Mouse (Mus musculus): ENCODE measurements around the gene Csrp1.

The Csrp1 gene

DNA sequence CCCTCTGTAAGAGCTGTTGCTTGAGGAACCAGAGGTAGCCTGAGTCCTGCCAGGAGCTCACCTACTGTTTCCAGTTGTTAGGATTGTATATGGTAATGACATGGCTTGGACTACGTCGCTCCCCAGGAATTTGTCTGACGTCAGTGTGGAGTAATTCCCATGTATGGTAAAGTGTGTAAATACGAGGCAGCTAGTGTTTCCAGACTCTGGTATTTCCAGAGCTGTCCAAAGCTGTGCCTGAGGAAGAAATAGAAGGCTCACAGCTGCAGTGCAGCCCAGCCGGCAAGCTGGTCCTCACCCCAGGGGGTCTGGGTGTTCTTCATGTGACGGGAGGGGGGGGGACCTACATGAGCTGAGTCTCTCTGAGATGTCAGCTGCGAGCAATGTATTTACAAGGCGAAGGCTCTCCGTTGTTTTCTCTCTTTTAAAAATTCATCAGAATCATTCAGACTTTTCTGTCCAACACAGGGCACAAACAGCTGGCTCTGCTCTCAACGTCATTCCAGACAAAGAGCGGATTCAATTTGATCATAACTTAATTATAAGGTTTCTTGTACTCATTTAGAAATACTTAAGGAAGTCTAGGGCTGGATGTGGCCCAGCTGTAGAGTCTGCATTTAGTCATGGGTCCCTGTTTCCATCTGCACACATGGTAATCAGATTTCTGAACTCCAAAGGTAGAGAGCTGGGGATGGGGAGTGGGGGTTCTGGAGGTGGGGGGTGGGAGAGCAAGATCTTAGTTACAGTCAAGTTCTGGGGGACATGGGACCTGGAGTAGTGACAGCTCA is 12.2 kb downstream of the Csrp1 start:
- peak; percentile 40 for DNase-seq (ENCODE audit: low spot score)

DNA sequence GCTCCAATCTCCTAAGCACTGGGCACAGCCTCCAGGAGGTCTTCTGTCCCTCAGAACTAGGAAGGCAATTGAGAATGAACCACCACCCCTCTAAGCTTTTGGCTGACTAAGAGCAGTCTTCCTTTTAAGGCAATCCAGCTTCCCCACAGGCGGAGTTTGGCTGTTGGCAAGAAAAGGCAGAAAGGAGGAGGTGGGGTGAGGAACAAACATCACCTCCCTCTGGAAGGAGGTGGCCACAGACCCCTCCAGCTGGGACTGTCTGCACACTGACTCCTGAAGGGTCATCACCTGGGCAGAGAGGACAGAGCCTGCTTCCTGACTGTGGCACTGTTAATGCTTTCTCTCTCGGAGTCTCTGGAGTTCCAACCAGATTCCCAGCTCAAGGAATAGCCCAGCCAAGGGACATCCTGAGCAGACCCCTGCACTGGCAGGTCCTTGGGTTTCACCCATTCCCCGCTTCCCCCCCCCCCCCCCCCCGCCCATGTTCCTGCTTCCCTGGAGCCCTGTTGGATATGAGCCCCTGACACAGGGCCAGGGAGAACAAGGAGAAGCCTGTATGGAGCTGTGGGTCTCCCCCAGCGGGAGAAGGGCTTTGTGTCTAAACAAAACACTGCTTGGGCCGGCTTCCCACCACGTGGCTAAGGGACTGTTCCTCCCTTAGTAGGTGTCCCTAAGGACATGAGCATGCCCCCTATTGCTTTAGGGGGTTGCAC is 14.5 kb downstream of the Csrp1 start:
- DNase-seq (ENCODE audit: low spot score) = no peak

DNA sequence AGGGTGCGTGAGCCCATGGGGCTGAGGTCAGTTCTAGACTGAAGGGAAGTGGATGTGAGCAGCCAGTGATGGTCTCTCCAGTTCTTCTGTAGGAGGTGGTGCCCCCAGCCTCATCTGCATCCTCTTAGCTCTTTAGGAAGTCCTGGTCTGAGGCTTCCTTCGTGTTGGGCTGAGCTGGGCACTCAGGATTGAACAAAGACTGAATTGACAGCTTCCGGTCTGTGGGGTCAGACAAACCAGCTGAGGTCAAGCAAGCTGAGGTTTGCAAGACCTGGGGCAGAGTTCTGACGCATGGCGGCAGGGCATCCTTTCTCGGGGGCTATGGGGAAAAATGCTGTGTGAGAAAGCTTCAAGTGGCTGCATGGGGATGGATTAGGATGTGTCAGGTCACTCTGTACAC is 15.6 kb downstream of the Csrp1 start:
- DNase-seq (ENCODE audit: low spot score) = no peak

DNA sequence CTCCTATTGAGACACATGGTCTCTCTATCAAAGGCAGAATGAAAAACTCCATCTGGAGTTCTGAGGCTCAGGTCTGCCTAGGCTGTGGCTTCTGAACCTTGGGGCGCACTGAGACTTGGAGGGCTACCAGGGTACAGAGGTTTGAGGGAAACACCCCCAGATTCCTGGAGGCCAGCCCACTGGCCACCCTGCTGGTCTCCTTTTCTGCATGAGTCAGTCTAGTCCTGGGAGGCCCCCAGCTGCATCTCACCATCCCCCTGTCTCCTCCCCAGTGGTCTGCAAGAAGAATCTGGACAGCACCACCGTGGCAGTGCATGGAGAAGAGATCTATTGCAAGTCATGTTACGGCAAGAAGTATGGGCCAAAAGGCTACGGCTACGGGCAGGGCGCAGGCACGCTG is 25.1 kb downstream of the Csrp1 start:
- DNase-seq (ENCODE audit: low spot score) = no peak

DNA sequence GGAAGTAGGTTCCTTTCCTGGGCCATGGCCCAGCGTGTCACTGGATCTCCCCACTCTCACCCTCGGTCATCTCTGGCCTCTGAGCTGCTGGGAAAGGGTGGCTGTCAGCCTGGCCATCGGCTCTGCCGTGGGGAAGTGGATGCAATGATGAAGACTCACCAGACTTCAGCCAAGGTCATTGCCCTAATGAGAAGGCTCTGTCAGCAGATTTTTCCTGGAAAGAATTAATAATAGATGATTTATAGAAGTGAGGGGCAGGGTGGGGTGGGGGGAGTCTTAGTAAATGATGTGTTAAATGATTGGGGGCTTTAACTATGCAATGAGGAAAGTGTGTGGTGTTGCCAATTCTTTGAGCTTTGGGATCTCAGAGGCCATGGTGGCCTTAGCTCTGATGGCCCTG is 26.4 kb downstream of the Csrp1 start:
- no peak for DNase-seq (ENCODE audit: low spot score)

- peak; percentile 96 for DNase-seq (ENCODE audit: low spot score)
Measured at GRCm38 (mm10) chr1:135752737-135753348, 33.0 kb downstream of the Csrp1 start.

DNA sequence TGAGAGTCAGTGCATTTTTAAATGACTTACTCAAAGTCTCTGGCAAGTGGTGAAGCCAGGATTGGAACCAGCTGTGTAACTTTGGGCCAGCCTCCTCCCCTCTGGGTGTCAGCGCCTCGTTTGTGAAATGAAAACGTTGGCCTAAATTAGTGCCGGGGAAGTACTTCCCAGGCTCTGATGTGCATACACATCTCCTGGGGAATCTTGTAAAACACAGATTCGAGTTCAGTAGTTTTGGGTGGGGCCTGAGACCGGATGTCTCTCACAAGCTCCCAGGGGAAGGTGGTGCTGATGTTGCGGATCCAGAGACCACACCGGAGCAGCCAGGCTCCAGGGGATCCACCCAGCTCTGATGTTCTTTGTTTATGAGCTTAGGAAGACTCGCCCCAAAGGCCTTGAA is 35.4 kb downstream of the Csrp1 start:
- no peak for DNase-seq (ENCODE audit: low spot score)

GRCm38 (mm10) chr1:135755913-135756312 is 36.1 kb downstream of the Csrp1 start:
- DNase-seq (ENCODE audit: low spot score) = no peak

DNA sequence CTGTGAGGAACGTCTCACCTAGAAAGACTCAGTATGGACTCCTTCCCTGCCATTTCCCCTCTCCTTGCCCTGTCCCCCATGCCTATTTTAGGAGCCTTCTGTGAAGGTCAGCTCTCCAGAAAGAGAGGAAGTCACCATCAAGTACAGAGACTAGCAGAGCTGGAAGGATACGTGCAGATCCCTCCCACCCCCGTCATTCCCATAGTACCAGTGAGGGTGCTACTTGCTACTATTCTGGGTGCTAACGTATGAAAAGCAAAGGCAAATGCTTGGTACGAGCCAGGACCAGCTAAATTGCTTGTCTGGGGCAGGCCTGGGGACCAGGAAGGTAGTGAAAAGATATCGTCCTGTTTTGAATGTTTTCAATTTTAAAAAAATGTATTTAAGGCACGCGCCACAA is 37.4 kb downstream of the Csrp1 start:
- DNase-seq (ENCODE audit: low spot score) = no peak

GRCm38 (mm10) chr1:135759685-135760084 is 39.8 kb downstream of the Csrp1 start:
- DNase-seq (ENCODE audit: low spot score) = no peak

- DNase-seq (ENCODE audit: low spot score) = peak; percentile 27
Measured at GRCm38 (mm10) chr1:135760216-135760615, 40.4 kb downstream of the Csrp1 start.

DNA sequence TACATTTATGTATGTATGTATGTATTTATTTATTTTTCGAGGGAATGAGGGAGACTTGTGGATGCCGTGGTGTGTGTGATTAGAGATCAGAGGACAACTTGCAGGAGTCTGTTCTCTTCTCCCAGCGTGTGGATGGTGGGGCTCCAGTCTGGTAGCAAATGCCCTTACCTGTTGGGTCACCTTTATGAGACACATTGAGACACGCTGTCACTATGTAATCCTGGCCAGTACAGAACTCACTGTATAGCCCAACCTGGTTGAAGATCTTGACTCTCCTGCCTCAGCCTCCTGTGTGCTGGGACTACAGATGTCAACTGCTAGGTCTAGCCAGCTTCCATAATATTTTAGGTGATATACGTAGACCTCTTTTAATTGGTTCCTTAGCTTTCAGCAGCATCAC is 41.9 kb downstream of the Csrp1 start:
- no peak for DNase-seq (ENCODE audit: low spot score)

DNA sequence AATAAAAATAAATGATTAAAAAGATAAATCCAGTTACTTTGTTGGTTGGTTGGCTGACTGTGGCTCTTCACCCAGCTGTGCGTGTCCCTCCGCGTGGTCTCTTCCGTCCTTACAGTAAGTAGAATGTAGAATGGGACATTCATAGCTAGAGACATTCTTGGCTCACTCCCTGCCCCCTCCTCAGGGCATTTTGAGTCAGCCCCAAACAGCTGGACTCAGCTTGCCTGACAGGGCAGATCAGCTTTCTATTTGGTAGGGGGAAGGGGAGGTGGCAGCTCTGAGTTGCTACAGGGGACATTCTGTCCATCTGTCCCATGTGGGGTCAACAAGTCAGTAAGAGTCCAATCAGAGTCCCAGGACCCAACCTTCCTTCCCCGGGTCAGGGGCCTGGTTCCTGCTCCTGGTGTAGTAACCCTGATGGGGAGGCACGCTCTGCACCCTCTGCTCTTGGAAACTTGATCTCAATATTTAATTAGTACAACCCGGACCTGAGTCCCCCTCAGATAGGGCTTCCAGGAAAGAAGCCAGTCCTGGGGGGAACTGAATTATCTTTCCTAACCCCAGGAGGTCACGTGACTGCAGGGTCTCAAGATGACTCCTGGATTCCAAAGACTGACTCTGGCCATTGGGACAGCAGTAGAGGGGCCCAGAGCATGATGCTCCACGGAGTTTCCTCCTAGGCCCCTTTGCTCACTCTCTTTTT is 43.8 kb downstream of the Csrp1 start:
- DNase-seq (ENCODE audit: low spot score) = no peak

DNA sequence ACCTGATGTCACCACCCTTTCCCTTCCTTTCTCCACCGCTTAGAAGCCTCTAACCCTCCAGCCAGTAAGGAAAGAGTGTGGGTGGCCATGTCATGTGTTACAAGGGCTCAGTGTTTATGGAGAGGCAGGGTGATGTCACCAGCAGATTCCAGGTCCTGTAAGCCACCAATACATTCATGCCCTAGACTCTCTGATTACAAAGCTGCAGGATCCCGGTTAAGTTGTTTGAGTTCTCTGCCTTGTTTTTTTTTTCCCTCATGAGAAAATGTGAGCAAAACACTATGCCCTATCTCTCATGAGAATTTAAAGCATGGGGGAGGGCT is 44.3 kb downstream of the Csrp1 start:
- no peak for DNase-seq (ENCODE audit: low spot score)

GRCm38 (mm10) chr1:135765645-135766591 is 46.1 kb downstream of the Csrp1 start, which contains the start of gene Phlda3:
TSS of gene Phlda3 (plus strand) at chr1:135766119.
- peak; percentile 69 for DNase-seq (ENCODE audit: low spot score)

DNA sequence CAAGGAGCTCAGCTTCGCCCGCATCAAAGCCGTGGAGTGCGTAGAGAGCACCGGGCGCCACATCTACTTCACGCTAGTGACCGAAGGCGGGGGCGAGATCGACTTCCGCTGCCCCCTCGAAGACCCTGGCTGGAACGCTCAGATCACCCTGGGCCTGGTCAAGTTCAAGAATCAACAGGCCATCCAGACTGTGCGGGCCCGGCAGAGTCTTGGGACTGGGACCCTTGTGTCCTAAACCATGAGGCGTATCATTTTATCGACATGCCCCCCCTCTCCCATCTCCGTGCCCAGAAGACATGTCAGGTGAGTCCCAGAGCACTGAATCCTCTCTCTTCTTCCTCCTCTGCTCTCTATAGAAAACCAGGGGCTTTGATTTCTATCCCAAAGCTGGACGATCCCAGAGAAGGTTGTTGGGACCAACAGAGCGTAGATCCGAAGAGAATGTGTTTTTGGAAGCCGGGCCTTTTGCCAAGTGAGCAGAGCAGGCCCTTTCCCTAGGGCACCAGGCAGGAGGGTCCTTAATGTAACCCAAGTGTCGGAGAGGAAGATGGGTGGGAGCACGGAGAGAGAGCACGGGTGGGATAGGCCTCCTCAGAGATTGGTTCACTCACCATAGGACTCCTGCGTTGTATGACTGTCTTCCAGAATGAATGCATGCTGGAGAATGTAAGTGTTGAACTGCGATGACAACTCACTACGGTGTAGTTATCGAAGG is 46.9 kb downstream of the Csrp1 start:
- DNase-seq (ENCODE audit: low spot score) = no peak

- DNase-seq (ENCODE audit: low spot score) = no peak
Measured at GRCm38 (mm10) chr1:135767324-135767890, 47.5 kb downstream of the Csrp1 start.

DNA sequence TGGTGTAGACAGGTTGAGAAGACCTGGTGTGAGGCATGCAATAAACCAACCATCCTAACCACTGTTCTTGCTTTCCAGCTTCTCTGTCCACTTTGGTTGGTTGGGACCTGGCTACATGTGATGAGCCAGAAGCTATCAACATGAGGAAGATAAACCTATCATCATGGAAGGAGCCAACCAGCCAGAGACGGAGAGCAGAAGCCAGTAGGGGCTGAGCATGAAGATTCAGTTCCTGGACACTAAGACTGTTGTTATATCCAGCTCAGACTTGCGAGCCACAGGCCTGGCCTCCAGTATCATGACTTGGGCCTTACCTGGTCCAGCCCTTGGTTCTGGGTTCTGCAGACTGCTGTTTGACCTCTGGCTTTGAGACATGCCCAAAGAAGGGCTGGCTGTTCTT is 48.5 kb downstream of the Csrp1 start:
- no peak for DNase-seq (ENCODE audit: low spot score)

GRCm38 (mm10) chr1:135770237-135770636 is 50.4 kb downstream of the Csrp1 start:
- DNase-seq (ENCODE audit: low spot score) = no peak

GRCm38 (mm10) chr1:135770896-135771572 is 51.2 kb downstream of the Csrp1 start:
- DNase-seq (ENCODE audit: low spot score) = no peak

All from retina, embryonic 14.5 days (tissue).